Mouse (Mus musculus): ENCODE measurements at regions not wholly inside any gene's neighbourhood (a gene's known extent, or its start where the extent isn't known, plus 50 kb on each side); places are given as distances from the start of the nearest gene placed in this dataset.

GRCm38 (mm10) chr3:115462623-115463022 lies 252.2 kb downstream of the S1pr1 start:
- DNase-seq (ENCODE audit: low spot score in 2 of 2) = no peak

Small RNA genes lying in the stretch of these regions (microRNA-seq; reads per million reads assigned to microRNA genes)
- gene Gm25347 = 0 reads per million in 2 experiments
